Mouse (Mus musculus): ENCODE results near the gene Psmd2.
"Not testable (repeated sequence)": the region's sequence is repeated elsewhere in the genome, so short reads cannot be mapped to it uniquely, and the experiment has no call there.

The Psmd2 gene

GRCm38 (mm10) chr16:20653315-20653714, 1.9 kb downstream of the Psmd2 start:
- DNase-seq (ENCODE audit: extremely low read depth, insufficient read length, low spot score) = no peak

GRCm38 (mm10) chr16:20657661-20658060, 6.2 kb downstream of the Psmd2 start:
- no peak for DNase-seq (ENCODE audit: extremely low read depth, insufficient read length, low spot score)

DNA sequence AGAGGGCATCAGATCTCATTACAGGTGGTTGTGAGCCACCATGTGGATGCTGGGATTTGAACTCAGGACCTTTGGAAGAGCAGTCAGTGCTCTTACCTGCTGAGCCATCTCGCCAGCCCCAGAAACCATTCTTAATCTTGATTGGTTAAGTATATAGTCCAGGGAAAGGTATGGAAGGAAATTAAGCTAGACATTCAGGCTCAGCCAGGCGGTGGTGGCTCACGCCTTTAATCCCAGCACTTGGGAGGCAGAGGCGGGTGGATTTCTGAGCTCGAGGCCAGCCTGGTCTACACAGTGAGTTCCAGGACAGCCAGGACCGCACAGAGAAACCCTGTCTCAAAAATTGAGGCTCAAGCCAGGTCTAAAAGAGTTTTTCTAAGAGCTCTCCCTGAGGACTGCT, 16.6 kb downstream of the Psmd2 start, which contains the start of gene Eif4g1:
TSS of gene Eif4g1 (plus strand) at position 301 of the 400 bp plus-strand sequence.
- not testable (repeated sequence) for DNase-seq (ENCODE audit: extremely low read depth, insufficient read length, low spot score)

DNA sequence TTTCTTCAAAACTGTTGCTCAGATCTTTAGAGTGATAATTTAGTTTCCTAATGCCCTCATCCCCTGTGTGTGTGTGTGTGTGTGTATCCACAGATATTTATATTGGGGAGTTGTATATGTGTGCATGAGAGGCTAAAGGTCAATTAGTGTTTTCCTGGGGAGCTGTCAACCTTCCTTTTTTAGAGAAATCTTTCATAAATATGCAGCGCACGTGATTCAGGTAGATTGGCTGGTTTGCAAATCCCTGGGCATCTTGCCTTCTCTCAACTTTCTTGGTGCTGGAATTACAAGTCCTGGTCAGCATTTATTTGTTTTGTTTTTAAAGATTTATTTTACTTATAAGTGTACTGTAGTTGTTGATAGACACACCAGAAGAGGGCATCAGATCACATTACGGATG, 18.8 kb downstream of the Psmd2 start:
- DNase-seq (ENCODE audit: extremely low read depth, insufficient read length, low spot score) = no peak

DNA sequence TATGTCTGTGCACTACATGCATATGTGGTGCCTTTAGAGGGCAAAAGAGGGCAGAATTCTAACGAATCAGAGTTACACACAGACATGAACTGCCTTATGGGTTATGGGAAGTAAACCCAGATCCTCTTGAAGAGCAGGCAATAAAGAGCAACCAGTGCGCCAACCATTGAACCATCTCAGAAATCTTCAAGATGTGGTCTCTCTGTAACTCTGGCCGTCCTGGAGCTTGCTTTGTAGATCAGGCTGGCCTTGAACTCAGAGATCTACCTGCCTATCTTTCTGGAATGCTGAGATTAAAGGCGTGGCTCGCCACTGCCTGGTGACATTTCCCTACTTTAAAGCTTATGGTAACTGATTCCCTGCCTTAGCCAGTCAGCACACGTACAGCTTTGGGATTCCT, 20.4 kb downstream of the Psmd2 start:
- peak; percentile 40 for DNase-seq (ENCODE audit: extremely low read depth, insufficient read length, low spot score)

- peak; percentile 99 for DNase-seq (ENCODE audit: extremely low read depth, insufficient read length, low spot score)
Measured at GRCm38 (mm10) chr16:20672500-20672902, 21.0 kb downstream of the Psmd2 start.

DNA sequence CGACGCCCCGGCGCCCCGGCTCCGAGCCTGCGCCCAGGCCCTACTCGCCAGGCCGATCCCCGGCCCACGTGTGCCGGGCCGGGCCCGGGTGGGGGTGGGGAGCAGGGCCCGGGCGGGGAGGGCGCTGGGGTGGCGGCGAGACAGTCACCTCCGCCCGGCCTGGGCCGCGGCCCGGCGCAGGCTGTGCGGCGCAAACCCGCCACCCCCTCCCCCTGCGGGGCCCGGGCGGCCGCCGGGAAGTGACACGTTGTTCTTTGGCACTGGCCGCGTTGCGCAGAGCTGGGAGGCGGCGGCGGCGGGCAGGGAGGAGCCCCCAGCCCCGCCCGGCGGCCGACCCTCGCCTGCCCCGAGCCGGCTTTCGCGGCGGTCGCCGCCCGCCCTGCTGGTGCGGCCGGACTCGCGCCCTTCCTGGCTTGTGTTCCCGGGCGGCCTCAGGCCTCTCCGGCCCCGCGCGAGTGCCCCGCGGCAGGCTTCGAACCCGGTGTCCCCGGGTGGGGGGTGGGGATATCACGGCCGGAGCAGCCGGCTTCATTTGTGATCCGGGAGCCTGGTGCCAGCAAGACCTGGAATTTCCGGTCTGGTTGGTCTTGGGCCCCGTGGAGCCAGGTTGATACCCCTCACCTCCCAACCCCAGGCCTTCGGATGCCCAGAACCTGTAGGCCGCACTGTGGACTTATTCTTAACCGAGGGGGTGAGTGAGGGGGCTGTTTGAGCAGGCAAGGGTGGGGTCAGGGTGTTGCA, 21.7 kb downstream of the Psmd2 start:
- DNase-seq (ENCODE audit: extremely low read depth, insufficient read length, low spot score) = peak; percentile 65

GRCm38 (mm10) chr16:20673706-20674303, 22.4 kb downstream of the Psmd2 start:
- peak; percentile 44 for DNase-seq (ENCODE audit: extremely low read depth, insufficient read length, low spot score)

GRCm38 (mm10) chr16:20675213-20675612, 23.8 kb downstream of the Psmd2 start:
- DNase-seq (ENCODE audit: extremely low read depth, insufficient read length, low spot score) = no peak

DNA sequence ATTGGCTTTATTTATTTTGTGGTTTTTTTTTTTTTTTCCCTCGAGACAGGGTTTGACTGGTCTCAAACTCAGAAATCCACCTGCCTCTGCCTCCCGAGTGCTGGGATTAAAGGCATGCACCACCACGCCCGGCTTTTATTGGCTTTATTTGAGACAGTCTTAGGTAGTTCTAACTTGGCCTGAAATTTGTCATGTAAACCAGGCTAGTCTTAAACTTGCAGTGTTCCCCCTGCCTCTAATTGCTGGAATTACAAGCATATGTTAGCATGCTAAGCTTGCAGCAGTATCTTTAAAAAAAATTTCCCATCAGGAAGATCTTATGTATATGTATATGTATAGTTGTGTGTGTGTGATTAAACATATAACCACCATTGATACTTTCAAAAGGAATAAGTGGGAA, 25.2 kb downstream of the Psmd2 start:
- no peak for DNase-seq (ENCODE audit: extremely low read depth, insufficient read length, low spot score)

- DNase-seq (ENCODE audit: extremely low read depth, insufficient read length, low spot score) = no peak
Measured at GRCm38 (mm10) chr16:20677380-20677779, 25.9 kb downstream of the Psmd2 start.

GRCm38 (mm10) chr16:20677974-20678675, 26.7 kb downstream of the Psmd2 start:
- peak; percentile 94 for DNase-seq (ENCODE audit: extremely low read depth, insufficient read length, low spot score)

DNA sequence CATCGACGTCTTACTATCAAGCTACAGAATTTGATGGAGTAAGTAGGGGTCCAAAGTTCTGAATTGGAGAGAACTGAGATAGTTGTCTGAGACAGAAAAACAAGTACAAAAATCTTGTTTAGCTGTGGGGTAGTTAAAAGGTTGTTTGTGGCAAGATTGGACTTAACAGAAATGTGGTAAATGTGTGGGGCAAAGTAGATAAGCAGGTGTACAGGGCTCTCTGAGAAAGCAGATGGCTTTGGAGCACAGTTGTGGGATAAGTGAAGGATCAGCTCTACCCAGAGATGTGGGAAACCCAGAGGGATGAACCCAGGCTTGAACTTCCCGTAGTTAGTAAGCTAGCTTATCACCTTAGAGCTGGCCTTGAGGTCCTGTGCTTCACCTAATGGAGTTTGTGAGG, 39.3 kb downstream of the Psmd2 start:
- DNase-seq (ENCODE audit: extremely low read depth, insufficient read length, low spot score) = no peak

GRCm38 (mm10) chr16:20691617-20692016, 40.2 kb downstream of the Psmd2 start:
- no peak for DNase-seq (ENCODE audit: extremely low read depth, insufficient read length, low spot score)

DNA sequence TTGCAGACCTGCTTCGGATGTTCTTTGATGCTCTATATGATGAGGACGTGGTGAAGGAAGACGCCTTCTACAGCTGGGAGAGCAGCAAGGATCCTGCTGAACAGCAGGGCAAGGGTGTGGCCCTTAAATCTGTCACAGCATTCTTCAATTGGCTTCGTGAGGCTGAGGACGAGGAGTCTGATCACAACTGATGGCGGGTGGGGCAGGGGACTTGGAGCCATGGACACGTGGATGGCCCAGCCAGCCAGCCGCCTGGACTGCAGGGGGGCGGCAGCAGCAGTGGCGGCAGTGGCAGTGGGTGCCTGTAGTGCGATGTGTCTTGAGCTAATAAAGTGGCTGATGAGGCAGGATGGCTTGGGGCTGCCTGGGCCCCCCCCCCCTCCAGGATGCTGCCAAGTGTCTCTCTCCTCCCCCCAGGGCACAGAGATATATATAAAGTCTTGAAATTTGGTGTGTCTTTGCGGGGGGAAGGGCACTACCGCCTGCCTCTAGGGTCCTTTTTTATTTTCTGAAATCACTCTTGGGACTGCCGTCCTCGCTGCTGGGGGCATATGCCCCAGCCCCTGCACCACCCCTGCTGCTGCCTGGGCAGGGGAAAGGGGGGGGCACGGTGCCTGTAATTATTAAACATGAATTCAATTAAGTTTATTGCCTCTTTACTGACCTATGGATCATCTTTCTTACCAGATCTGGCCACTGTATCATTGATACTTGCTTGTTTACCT, 41.0 kb downstream of the Psmd2 start:
- DNase-seq (ENCODE audit: extremely low read depth, insufficient read length, low spot score) = no peak

GRCm38 (mm10) chr16:20693111-20693701, 41.8 kb downstream of the Psmd2 start, which contains the start of gene Fam131a:
Gene Fam131a, plus strand, starts transcription at chr16:20693241.
- DNase-seq (ENCODE audit: extremely low read depth, insufficient read length, low spot score) = peak; percentile 56

DNA sequence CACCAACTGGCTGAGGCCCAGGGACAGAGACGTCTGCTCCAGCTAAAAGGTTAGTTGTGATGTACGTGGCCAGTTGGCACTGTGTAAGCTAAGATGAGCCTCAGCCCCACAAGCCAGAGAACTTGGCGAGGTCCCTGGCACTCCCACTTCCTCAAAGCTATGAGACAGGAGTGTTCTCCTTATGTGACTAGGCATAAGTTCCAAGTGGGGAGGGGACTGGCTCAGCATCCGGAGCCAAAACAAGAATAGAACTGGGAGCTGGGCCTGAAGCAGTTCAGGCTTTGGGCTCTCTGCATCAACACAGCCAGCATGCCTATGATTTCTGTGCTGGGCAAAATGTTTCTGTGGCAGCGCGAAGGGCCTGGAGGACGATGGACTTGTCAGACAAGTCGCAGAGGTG, 43.3 kb downstream of the Psmd2 start:
- DNase-seq (ENCODE audit: extremely low read depth, insufficient read length, low spot score) = no peak

DNA sequence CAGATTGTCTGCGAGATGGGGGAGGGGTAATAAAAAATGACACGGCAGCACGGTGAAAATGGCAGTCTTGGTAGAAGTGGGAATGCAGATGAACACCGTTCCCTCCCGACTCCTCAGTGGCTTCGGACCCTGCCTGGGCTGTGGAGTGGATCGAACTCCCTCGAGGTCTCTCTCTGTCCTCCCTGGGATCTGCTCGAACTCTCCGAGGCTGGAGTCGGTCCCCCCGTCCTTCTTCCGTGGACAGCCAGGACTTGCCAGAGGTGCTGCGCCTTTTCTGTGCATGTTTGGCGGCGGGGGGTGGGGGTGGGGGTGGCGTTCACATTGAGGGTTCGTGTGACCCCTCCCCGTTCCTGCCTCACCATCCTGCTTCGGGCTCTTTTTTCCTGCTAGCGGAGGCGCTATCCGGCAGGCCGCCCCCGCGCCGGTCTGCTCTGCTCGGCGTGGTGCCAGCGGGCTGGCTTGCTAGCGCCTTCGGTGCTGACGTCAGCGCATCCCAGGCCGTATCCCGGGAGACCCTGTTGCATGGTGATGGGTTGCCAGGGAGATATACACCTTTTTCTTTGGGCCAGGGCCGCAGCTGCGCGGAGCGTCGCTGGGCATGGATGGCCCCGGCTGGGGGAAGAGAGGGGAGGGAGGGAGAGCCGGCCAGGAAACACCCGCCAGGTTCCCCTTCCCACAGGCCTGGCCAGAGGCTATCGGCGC, 44.3 kb downstream of the Psmd2 start:
- no peak for DNase-seq (ENCODE audit: extremely low read depth, insufficient read length, low spot score)

- no peak for DNase-seq (ENCODE audit: extremely low read depth, insufficient read length, low spot score)
Measured at GRCm38 (mm10) chr16:20699266-20699665, 47.8 kb downstream of the Psmd2 start.

DNA sequence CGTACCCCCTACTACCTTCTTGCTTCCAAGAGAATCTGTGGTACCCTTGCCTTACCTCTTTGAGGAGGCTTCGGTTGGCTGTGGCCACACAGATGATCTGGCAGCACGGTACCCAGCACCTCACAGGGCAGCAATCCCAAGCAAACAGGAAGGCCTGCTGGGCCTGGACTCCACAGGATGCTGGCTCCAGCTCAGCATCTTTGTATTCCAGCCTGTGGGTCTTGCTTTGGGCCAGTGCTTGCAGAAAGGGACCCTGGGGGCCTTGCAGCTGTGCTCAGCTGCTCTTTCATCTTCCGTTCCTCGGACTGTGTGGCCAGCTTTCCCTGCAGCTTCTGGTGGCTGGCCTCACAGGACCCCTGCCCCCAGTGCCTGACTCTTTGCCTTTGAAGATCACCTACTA, 48.6 kb downstream of the Psmd2 start:
- no peak for DNase-seq (ENCODE audit: extremely low read depth, insufficient read length, low spot score)
